Mouse (Mus musculus): ENCODE data around the gene Urgcp. TPM values are rescaled to one million over a fixed set of nuclear protein-coding genes. Genes with fewer than 3 reads are reported as not detected.
A peak's percentile ranks its signal among the peaks of the same experiment; 100 is the strongest.

Urgcp gene
- polyA plus RNA-seq, 1 experiment from 2014 or later: 8.4 TPM

DNA sequence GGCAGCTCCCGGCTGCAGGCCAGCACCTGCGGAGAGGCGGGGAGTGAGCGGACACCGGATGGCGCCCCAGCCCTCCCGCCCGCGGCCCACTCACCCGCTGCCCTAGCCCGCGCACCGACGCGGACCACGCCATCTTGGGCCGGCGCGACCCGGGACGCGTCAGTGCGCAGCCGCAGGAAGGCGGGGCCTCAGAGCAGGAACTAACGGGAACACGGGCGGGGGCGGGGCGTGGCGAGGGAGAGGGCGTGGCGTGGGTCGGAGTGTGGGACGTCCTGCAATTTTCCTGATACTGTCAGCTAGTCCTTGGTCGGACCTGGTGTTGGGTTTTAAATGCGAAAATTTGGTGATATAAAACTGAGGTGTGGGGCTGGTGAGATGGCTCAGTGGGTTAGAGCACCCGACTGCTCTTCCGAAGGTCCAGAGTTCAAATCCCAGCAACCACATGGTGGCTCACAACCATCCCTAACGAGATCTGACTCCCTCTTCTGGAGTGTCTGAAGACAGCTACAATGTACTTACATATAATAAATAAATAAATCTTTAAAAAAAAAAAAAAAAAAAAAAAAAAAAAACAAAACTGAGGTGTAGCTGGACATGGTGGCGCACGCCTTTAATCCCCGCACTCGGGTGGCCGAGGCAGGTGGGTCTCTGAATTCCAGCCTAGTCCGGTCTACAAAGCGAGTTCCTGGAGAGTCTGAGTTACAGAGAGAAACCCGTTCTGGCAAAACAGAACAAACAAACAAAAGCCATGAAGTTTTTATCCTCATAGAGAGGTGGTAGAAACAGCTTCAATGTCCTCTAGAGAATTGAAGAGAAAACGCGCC, 54.4 kb downstream of the Urgcp start:
- Histone ChIP-seq H3K27me3 (no peaks in the 10 kb centered on the region), H3K4me1 (replicated peaks) (peaks cover 23% of the 10 kb centered on the region), H3K9me3 (replicated peaks) (no peaks in the 10 kb centered on the region), H3K27ac (replicated peaks) (peak overlapping the region; percentile 60), H3K4me3 (replicated peaks) (peak overlapping the region; percentile 90), H3K4me2 (peak overlapping the region; percentile 82), H3K36me3 (replicated peaks) (peaks cover 21% of the 10 kb centered on the region), H3K9ac (peak overlapping the region; percentile 91)
- peak; percentile 96 for ATAC-seq (ENCODE audit: insufficient read depth)
- 16% methylated on average over 49 of the region's 50 CpGs for WGBS (ENCODE audit: insufficient replicate concordance)

DNA sequence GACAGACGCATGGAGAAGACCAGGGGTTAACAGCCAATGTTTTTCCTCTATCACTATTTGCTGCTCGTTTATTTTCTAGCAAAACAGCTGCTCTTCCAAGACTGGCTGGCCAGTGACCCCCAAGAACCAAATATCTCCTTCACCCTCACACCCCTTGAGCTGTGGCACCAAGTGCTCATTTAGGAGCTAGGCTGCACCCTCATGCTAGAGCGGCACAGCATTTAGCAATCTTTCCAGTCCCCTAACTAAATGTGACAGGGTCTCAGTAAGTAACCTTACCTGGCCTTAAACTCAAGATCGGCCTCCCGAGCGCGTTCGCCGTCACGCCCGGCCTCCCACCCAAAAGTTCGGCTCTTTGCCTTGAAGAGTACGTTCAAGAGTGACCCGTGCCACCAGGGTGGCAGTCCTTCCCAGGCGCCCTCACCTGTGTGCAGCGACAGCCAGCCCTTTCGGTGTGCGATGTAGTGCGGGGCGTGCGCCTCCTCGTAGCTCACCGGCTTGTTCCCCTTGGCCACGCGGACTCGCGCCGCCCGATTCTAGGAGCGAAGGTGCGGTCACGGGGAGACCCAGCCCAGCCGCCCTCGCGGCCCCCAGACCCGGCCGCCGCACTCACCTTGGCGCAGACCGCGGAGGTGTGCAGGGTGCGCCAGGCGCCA, 55.2 kb downstream of the Urgcp start:
- peak overlapping the region; percentile 60 for H3K27ac ChIP-seq (replicated peaks)
- under 1% methylated on average over 43 of the region's 43 CpGs for WGBS (ENCODE audit: insufficient replicate concordance)
- peak; percentile 81 for ATAC-seq (ENCODE audit: insufficient read depth)

GRCm38 (mm10) chr11:5705972-5706371, 56.2 kb downstream of the Urgcp start:
- peak overlapping the region; percentile 90 for H3K4me3 ChIP-seq (replicated peaks)

More for the DNA sequence above, 55.2 kb downstream of the Urgcp start:
- Histone ChIP-seq H3K36me3 (replicated peaks) (peaks cover 21% of the 10 kb centered on the region), H3K4me2 (peak overlapping the region; percentile 82), H3K4me1 (replicated peaks) (peaks cover 23% of the 10 kb centered on the region), H3K9ac (peak overlapping the region; percentile 91), H3K9me3 (replicated peaks) (no peaks in the 10 kb centered on the region), H3K4me3 (replicated peaks) (peak overlapping the region; percentile 90), H3K27me3 (no peaks in the 10 kb centered on the region)

DNA sequence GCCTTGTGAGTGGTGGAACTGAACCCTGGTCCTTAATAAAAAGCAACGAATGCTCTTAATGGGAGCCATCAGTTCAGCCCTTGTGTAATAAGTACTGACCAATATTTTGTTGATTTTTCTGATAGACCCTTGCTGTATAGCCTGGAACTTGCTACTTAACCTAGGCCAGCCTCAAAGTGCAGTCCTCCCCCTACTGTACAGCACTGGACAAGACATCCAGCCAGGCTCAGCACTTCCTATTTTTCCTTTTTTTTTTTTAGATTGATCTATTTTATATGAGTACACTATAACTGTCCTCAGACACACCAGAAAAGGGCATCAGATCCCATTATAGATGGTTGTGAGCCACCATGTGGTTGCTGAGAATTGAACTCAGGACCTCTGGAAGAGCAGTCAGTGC, 58.8 kb downstream of the Urgcp start:
- Histone ChIP-seq H3K4me1 (replicated peaks) (peaks cover 33% of the 10 kb centered on the region), H3K4me3 (replicated peaks) (no peak overlapping the region), H3K4me2 (no peak overlapping the region), H3K9me3 (replicated peaks) (no peaks in the 10 kb centered on the region), H3K36me3 (replicated peaks) (peaks cover 21% of the 10 kb centered on the region), H3K27ac (replicated peaks) (no peak overlapping the region), H3K9ac (no peak overlapping the region), H3K27me3 (no peaks in the 10 kb centered on the region)
- 80% methylated on average over 1 of the region's 1 CpGs for WGBS (ENCODE audit: insufficient replicate concordance)
- ATAC-seq (ENCODE audit: insufficient read depth): no peak

More at GRCm38 (mm10) chr11:5705972-5706371, 56.2 kb downstream of the Urgcp start:
- no peaks in the 10 kb centered on the region for H3K27me3 ChIP-seq
- peaks cover 21% of the 10 kb centered on the region for H3K36me3 ChIP-seq (replicated peaks)
- no peak overlapping the region for H3K27ac ChIP-seq (replicated peaks)
- peak overlapping the region; percentile 82 for H3K4me2 ChIP-seq
- H3K9me3 ChIP-seq (replicated peaks): no peaks in the 10 kb centered on the region
- H3K9ac ChIP-seq: peak overlapping the region; percentile 91; the same call in 1 of the 2 replicates
- H3K4me1 ChIP-seq (replicated peaks): peaks cover 30% of the 10 kb centered on the region
- 83% methylated on average over 9 of the region's 9 CpGs for WGBS (ENCODE audit: insufficient replicate concordance)
- ATAC-seq (ENCODE audit: insufficient read depth): no peak

- Histone ChIP-seq H3K9me3 (replicated peaks) (no peaks in the 10 kb centered on the region), H3K4me1 (replicated peaks) (peaks cover 30% of the 10 kb centered on the region), H3K27me3 (no peaks in the 10 kb centered on the region), H3K9ac (no peak overlapping the region), H3K4me3 (replicated peaks) (no peak overlapping the region), H3K27ac (replicated peaks) (no peak overlapping the region), H3K36me3 (replicated peaks) (peaks cover 21% of the 10 kb centered on the region), H3K4me2 (no peak overlapping the region)
- ATAC-seq (ENCODE audit: insufficient read depth): no peak
- WGBS (ENCODE audit: insufficient replicate concordance): 78% methylated on average over 6 of the region's 6 CpGs
These were observed 59.2 kb downstream of the Urgcp start for GRCm38 (mm10) chr11:5702957-5703332.

- Histone ChIP-seq H3K4me2 (no peak overlapping the region), H3K9me3 (replicated peaks) (no peaks in the 10 kb centered on the region), H3K27me3 (no peaks in the 10 kb centered on the region), H3K4me1 (replicated peaks) (peaks cover 30% of the 10 kb centered on the region), H3K9ac (no peak overlapping the region), H3K36me3 (replicated peaks) (peaks cover 21% of the 10 kb centered on the region), H3K4me3 (replicated peaks) (no peak overlapping the region), H3K27ac (replicated peaks) (no peak overlapping the region)
- no peak for ATAC-seq (ENCODE audit: insufficient read depth)
- 69% methylated on average over 5 of the region's 5 CpGs for WGBS (ENCODE audit: insufficient replicate concordance)
These were observed 59.8 kb downstream of the Urgcp start for GRCm38 (mm10) chr11:5702271-5702956.

- no peak overlapping the region for H3K9ac ChIP-seq
- H3K9me3 ChIP-seq (replicated peaks): no peaks in the 10 kb centered on the region
- H3K4me3 ChIP-seq (replicated peaks): no peak overlapping the region
- H3K27me3 ChIP-seq: no peaks in the 10 kb centered on the region
- peaks cover 26% of the 10 kb centered on the region for H3K4me1 ChIP-seq (replicated peaks)
- ATAC-seq (ENCODE audit: insufficient read depth): no peak
- H3K36me3 ChIP-seq (replicated peaks): peaks cover 21% of the 10 kb centered on the region
- H3K4me2 ChIP-seq: no peak overlapping the region
- WGBS (ENCODE audit: insufficient replicate concordance): 91% methylated on average over 1 of the region's 1 CpGs
- no peak overlapping the region for H3K27ac ChIP-seq (replicated peaks)
These were observed 60.4 kb downstream of the Urgcp start for GRCm38 (mm10) chr11:5701821-5702220.

DNA sequence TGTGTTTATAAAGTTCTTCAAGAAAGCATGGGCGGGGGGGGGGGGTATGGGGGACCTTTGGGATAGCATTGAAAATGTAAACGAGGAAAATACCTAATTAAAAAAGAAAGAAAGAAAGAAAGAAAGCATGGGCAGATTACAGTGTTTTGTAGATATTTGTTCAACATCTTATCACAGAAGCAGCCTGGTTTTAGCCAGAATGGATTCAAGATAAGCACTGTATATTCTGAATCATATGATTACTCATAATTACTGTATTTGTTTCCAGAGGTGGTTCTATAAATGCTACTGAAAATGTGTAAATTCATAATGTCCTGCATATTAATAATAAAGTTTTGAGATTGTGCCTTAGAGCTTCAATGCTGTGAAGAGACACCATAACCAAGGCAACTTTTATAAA, 60.9 kb downstream of the Urgcp start:
- Histone ChIP-seq H3K4me2 (peak overlapping the region; percentile 11; the same call in 1 of the 2 replicates), H3K36me3 (replicated peaks) (peaks cover 21% of the 10 kb centered on the region), H3K9me3 (replicated peaks) (no peaks in the 10 kb centered on the region), H3K9ac (no peak overlapping the region), H3K4me1 (replicated peaks) (peaks cover 21% of the 10 kb centered on the region), H3K27ac (replicated peaks) (no peak overlapping the region), H3K4me3 (replicated peaks) (no peak overlapping the region), H3K27me3 (no peaks in the 10 kb centered on the region)
- ATAC-seq (ENCODE audit: insufficient read depth): no peak
- 25% methylated on average over 2 of the region's 2 CpGs for WGBS (ENCODE audit: insufficient replicate concordance)

DNA sequence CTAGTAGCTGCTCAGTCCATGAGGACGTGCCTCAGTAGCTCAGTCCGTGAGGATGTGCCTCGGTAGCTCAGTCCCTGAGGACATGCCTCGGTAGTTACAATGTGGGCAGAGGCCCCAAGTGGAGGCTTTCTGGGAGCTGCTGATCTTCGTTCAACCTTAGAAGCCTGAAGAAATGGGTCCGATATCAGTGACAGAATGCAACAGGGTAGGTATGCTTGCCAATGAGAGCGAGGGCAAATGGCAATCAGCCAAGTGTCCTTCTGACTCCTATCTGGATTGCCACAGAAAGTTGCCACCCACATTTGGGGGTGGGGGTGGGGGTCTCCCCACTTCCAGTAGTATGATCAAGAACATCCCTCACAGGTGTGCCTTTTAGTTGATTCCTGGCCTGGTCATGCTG, 61.4 kb downstream of the Urgcp start:
- Histone ChIP-seq H3K4me1 (replicated peaks) (peaks cover 16% of the 10 kb centered on the region), H3K9ac (no peak overlapping the region), H3K9me3 (replicated peaks) (no peaks in the 10 kb centered on the region), H3K4me3 (replicated peaks) (no peak overlapping the region), H3K36me3 (replicated peaks) (peaks cover 21% of the 10 kb centered on the region), H3K27ac (replicated peaks) (0 out of 2 replicates have a peak overlapping the region, but pooled peaks have one; percentile 4), H3K27me3 (no peaks in the 10 kb centered on the region), H3K4me2 (peak overlapping the region; percentile 11; the same call in 1 of the 2 replicates)
- ATAC-seq (ENCODE audit: insufficient read depth): peak; percentile 54
- WGBS (ENCODE audit: insufficient replicate concordance): 52% methylated on average over 7 of the region's 7 CpGs

DNA sequence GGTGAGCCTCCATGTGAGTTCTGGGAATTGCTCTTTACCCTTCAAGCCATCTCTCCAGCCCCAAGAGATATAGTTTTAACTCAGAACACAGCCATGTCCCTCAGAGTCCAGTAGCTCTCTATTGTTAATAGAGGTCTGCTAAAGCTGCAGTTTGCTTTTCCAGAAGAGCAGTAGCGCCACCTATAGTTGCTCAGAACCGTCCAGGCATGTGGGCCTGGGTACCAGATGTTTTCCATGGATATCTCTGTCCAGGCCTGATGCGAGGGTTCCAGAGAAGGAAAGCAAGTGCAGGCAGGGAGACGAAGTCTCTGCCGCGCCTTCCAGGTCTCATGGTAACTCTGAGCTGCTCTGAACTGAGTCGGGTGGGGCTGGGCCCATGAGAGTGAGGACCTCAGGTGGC, 70.4 kb downstream of the Urgcp start:
- H3K27ac ChIP-seq (replicated peaks): no peak overlapping the region
- WGBS (ENCODE audit: insufficient replicate concordance): 36% methylated on average over 7 of the region's 7 CpGs
- no peak overlapping the region for H3K4me2 ChIP-seq
- no peak overlapping the region for H3K4me3 ChIP-seq (replicated peaks)
- H3K4me1 ChIP-seq (replicated peaks): no peaks in the 10 kb centered on the region
- H3K27me3 ChIP-seq: no peaks in the 10 kb centered on the region
- no peaks in the 10 kb centered on the region for H3K36me3 ChIP-seq (replicated peaks)
- H3K9ac ChIP-seq: no peak overlapping the region
- H3K9me3 ChIP-seq (replicated peaks): no peaks in the 10 kb centered on the region
- no peak for ATAC-seq (ENCODE audit: insufficient read depth)

GRCm38 (mm10) chr11:5684283-5684682, 77.9 kb downstream of the Urgcp start:
- Histone ChIP-seq H3K4me3 (replicated peaks) (no peak overlapping the region), H3K4me2 (no peak overlapping the region), H3K27ac (replicated peaks) (no peak overlapping the region), H3K27me3 (no peaks in the 10 kb centered on the region), H3K9ac (no peak overlapping the region), H3K4me1 (replicated peaks) (no peaks in the 10 kb centered on the region), H3K36me3 (replicated peaks) (no peaks in the 10 kb centered on the region), H3K9me3 (replicated peaks) (no peaks in the 10 kb centered on the region)
- WGBS (ENCODE audit: insufficient replicate concordance): 34% methylated on average over 7 of the region's 7 CpGs
- ATAC-seq (ENCODE audit: insufficient read depth): no peak
